Mouse (Mus musculus): Measurements from ENCODE around the gene Gcnt1. TPM values are rescaled to one million over a fixed set of nuclear protein-coding genes. Genes with fewer than 3 reads are reported as not detected.

Gene Gcnt1
- polyA plus RNA-seq, 1 experiment from 2014 or later: 1.5 TPM

- Histone ChIP-seq H3K4me2 (no peak overlapping the region), H3K36me3 (no peaks in the 10 kb centered on the region), H3K4me3 (no peak overlapping the region), H3K9me3 (no peaks in the 10 kb centered on the region), H3K4me1 (replicated peaks) (no peaks in the 10 kb centered on the region), H3K27me3 (no peaks in the 10 kb centered on the region), H3K9ac (no peak overlapping the region), H3K27ac (replicated peaks) (no peak overlapping the region)
- WGBS: 90% methylated on average over 2 of the region's 2 CpGs
- no peak for ATAC-seq (ENCODE audit: low read depth)
Measured at GRCm38 (mm10) chr19:17316311-17317003, 56.2 kb downstream of the Gcnt1 start.

- Histone ChIP-seq H3K9ac (no peak overlapping the region), H3K4me3 (no peak overlapping the region), H3K27ac (replicated peaks) (no peak overlapping the region), H3K36me3 (no peaks in the 10 kb centered on the region), H3K4me1 (replicated peaks) (no peaks in the 10 kb centered on the region), H3K27me3 (no peaks in the 10 kb centered on the region), H3K9me3 (no peaks in the 10 kb centered on the region), H3K4me2 (no peak overlapping the region)
- ATAC-seq (ENCODE audit: low read depth): no peak
- 86% methylated on average over 2 of the region's 2 CpGs for WGBS
Measured at GRCm38 (mm10) chr19:17314451-17314850, 58.2 kb downstream of the Gcnt1 start.

GRCm38 (mm10) chr19:17313766-17314165 is 58.9 kb downstream of the Gcnt1 start:
- H3K9me3 ChIP-seq: no peaks in the 10 kb centered on the region
- H3K4me3 ChIP-seq: no peak overlapping the region
- no peak overlapping the region for H3K27ac ChIP-seq (replicated peaks)
- WGBS: 96% methylated on average over 1 of the region's 1 CpGs
- no peak overlapping the region for H3K9ac ChIP-seq
- no peak for ATAC-seq (ENCODE audit: low read depth)
- H3K27me3 ChIP-seq: no peaks in the 10 kb centered on the region
- no peak overlapping the region for H3K4me2 ChIP-seq
- H3K4me1 ChIP-seq (replicated peaks): no peaks in the 10 kb centered on the region
- H3K36me3 ChIP-seq: no peaks in the 10 kb centered on the region

GRCm38 (mm10) chr19:17312671-17313180 is 59.9 kb downstream of the Gcnt1 start:
- no peak overlapping the region for H3K4me3 ChIP-seq
- H3K9me3 ChIP-seq: no peaks in the 10 kb centered on the region
- H3K4me2 ChIP-seq: no peak overlapping the region
- H3K4me1 ChIP-seq (replicated peaks): no peaks in the 10 kb centered on the region
- no peaks in the 10 kb centered on the region for H3K36me3 ChIP-seq
- no peak for ATAC-seq (ENCODE audit: low read depth)
- no peak overlapping the region for H3K27ac ChIP-seq (replicated peaks)
- no peaks in the 10 kb centered on the region for H3K27me3 ChIP-seq
- WGBS: 92% methylated on average over 5 of the region's 5 CpGs
- H3K9ac ChIP-seq: no peak overlapping the region

- 49% methylated on average over 1 of the region's 1 CpGs for WGBS
Measured at GRCm38 (mm10) chr19:17311501-17311900, 61.1 kb downstream of the Gcnt1 start.

GRCm38 (mm10) chr19:17311031-17311430 is 61.6 kb downstream of the Gcnt1 start:
- ATAC-seq (ENCODE audit: low read depth): no peak
- H3K4me3 ChIP-seq: no peak overlapping the region
- H3K27me3 ChIP-seq: no peaks in the 10 kb centered on the region
- no peak overlapping the region for H3K9ac ChIP-seq
- WGBS: 88% methylated on average over 2 of the region's 2 CpGs
- no peak overlapping the region for H3K4me2 ChIP-seq
- H3K4me1 ChIP-seq (replicated peaks): no peaks in the 10 kb centered on the region
- H3K9me3 ChIP-seq: no peaks in the 10 kb centered on the region
- no peaks in the 10 kb centered on the region for H3K36me3 ChIP-seq
- no peak overlapping the region for H3K27ac ChIP-seq (replicated peaks)

More at GRCm38 (mm10) chr19:17311501-17311900, 61.1 kb downstream of the Gcnt1 start:
- Histone ChIP-seq H3K27ac (replicated peaks) (no peak overlapping the region), H3K4me3 (no peak overlapping the region), H3K9me3 (no peaks in the 10 kb centered on the region), H3K36me3 (no peaks in the 10 kb centered on the region), H3K4me1 (replicated peaks) (no peaks in the 10 kb centered on the region), H3K9ac (no peak overlapping the region), H3K27me3 (no peaks in the 10 kb centered on the region), H3K4me2 (no peak overlapping the region)
- ATAC-seq (ENCODE audit: low read depth): no peak

GRCm38 (mm10) chr19:17296081-17296480 is 76.6 kb downstream of the Gcnt1 start:
- Histone ChIP-seq H3K27ac (replicated peaks) (no peak overlapping the region), H3K27me3 (no peaks in the 10 kb centered on the region), H3K9ac (no peak overlapping the region), H3K4me3 (no peak overlapping the region), H3K36me3 (no peaks in the 10 kb centered on the region), H3K4me2 (no peak overlapping the region), H3K4me1 (replicated peaks) (no peaks in the 10 kb centered on the region), H3K9me3 (no peaks in the 10 kb centered on the region)
- no peak for ATAC-seq (ENCODE audit: low read depth)
- WGBS: 91% methylated on average over 5 of the region's 5 CpGs

- Histone ChIP-seq H3K27me3 (no peaks in the 10 kb centered on the region), H3K4me1 (replicated peaks) (no peaks in the 10 kb centered on the region), H3K27ac (replicated peaks) (no peak overlapping the region), H3K4me2 (no peak overlapping the region), H3K9me3 (no peaks in the 10 kb centered on the region), H3K36me3 (no peaks in the 10 kb centered on the region), H3K4me3 (no peak overlapping the region), H3K9ac (no peak overlapping the region)
- ATAC-seq (ENCODE audit: low read depth): no peak
- 90% methylated on average over 6 of the region's 6 CpGs for WGBS
Measured at GRCm38 (mm10) chr19:17295211-17295766, 77.4 kb downstream of the Gcnt1 start.

- WGBS: 91% methylated on average over 5 of the region's 5 CpGs
- Histone ChIP-seq H3K9ac (no peak overlapping the region), H3K27ac (replicated peaks) (no peak overlapping the region), H3K9me3 (no peaks in the 10 kb centered on the region), H3K4me3 (no peak overlapping the region), H3K27me3 (no peaks in the 10 kb centered on the region), H3K4me1 (replicated peaks) (no peaks in the 10 kb centered on the region), H3K36me3 (no peaks in the 10 kb centered on the region), H3K4me2 (no peak overlapping the region)
- no peak for ATAC-seq (ENCODE audit: low read depth)
Measured at GRCm38 (mm10) chr19:17294136-17294535, 78.5 kb downstream of the Gcnt1 start.

- Histone ChIP-seq H3K4me2 (no peak overlapping the region), H3K9ac (no peak overlapping the region), H3K9me3 (no peaks in the 10 kb centered on the region), H3K36me3 (no peaks in the 10 kb centered on the region), H3K27me3 (no peaks in the 10 kb centered on the region), H3K27ac (replicated peaks) (no peak overlapping the region), H3K4me3 (no peak overlapping the region), H3K4me1 (replicated peaks) (no peaks in the 10 kb centered on the region)
- ATAC-seq (ENCODE audit: low read depth): no peak
- WGBS: 82% methylated on average over 6 of the region's 6 CpGs
Measured at GRCm38 (mm10) chr19:17289526-17289925, 83.1 kb downstream of the Gcnt1 start.

GRCm38 (mm10) chr19:17286004-17286403 is 86.6 kb downstream of the Gcnt1 start:
- Histone ChIP-seq H3K4me3 (no peak overlapping the region), H3K4me1 (replicated peaks) (no peaks in the 10 kb centered on the region), H3K9ac (no peak overlapping the region), H3K4me2 (no peak overlapping the region), H3K9me3 (no peaks in the 10 kb centered on the region), H3K27ac (replicated peaks) (no peak overlapping the region), H3K36me3 (no peaks in the 10 kb centered on the region), H3K27me3 (no peaks in the 10 kb centered on the region)
- ATAC-seq (ENCODE audit: low read depth): no peak
- 81% methylated on average over 7 of the region's 7 CpGs for WGBS

- WGBS: 82% methylated on average over 3 of the region's 3 CpGs
- no peak overlapping the region for H3K4me3 ChIP-seq
- H3K4me2 ChIP-seq: no peak overlapping the region
- H3K9me3 ChIP-seq: no peaks in the 10 kb centered on the region
- H3K27me3 ChIP-seq: no peaks in the 10 kb centered on the region
- H3K4me1 ChIP-seq (replicated peaks): no peaks in the 10 kb centered on the region
- no peak overlapping the region for H3K9ac ChIP-seq
- ATAC-seq (ENCODE audit: low read depth): no peak
- no peak overlapping the region for H3K27ac ChIP-seq (replicated peaks)
- H3K36me3 ChIP-seq: no peaks in the 10 kb centered on the region
Measured at GRCm38 (mm10) chr19:17283317-17283716, 89.3 kb downstream of the Gcnt1 start.

All from neural tube, embryonic 13.5 days (tissue).